In the genomic region with DNA sequence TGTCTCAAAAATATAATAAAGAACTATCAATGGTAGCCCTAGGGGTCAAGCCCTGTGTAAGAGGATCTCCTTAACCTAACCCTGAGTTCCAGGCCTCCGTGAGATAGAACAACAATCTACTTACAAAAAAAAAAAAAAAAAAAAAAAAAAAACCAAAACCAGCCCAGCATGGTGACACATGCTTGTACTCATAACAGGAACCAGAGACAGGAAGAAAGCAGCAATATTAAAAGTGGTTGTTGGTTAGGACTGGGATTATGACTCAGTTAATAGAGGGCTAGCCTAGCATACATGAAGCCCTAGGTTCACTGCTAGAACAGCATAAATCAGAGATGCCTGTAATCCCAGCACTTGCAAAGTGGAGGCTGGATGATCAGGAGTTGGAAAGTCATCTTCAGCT, we compare ENCODE assay signal across 24 mouse cellular contexts.
"Had no signal": no experiment of that assay in that cellular context is flagged by ENCODE, and none has a peak within 500 bp of the region (broad histone marks: within the 10 kb centered on the region; RNA-seq: fewer than 3 reads in every experiment).

No protein-coding gene starts in this region.

- H3K9me3 ChIP-seq: heart, embryonic 13.5 days; heart, embryonic 15.5 days; hindbrain, embryonic 10.5 days; hindbrain, embryonic 12.5 days; kidney, embryonic 15.5 days; limb, embryonic 13.5 days; limb, embryonic 15.5 days; liver, embryonic 13.5 days; liver, embryonic 15.5 days had no signal

- H3K4me1 ChIP-seq: heart, embryonic 13.5 days; heart, embryonic 15.5 days; hindbrain, embryonic 10.5 days; hindbrain, embryonic 12.5 days; kidney, embryonic 15.5 days; limb, embryonic 13.5 days; limb, embryonic 15.5 days; liver, embryonic 13.5 days; liver, embryonic 15.5 days had no signal

- H3K27me3 ChIP-seq: heart, embryonic 13.5 days; heart, embryonic 15.5 days; hindbrain, embryonic 12.5 days; kidney, embryonic 15.5 days; limb, embryonic 13.5 days; limb, embryonic 15.5 days; liver, embryonic 13.5 days; liver, embryonic 15.5 days had no signal

- H3K9ac ChIP-seq: heart, embryonic 13.5 days; heart, embryonic 15.5 days; hindbrain, embryonic 12.5 days; hindbrain, embryonic 14.5 days; kidney, embryonic 15.5 days; limb, embryonic 13.5 days; limb, embryonic 15.5 days; liver, embryonic 13.5 days; liver, embryonic 15.5 days had no signal

- H3K4me3 ChIP-seq: gastrocnemius, adult 2 months; heart, embryonic 13.5 days; heart, embryonic 15.5 days; hindbrain, embryonic 10.5 days; hindbrain, embryonic 12.5 days; kidney, embryonic 15.5 days; limb, embryonic 13.5 days; limb, embryonic 15.5 days; liver, embryonic 13.5 days; liver, embryonic 15.5 days had no signal

- H3K27ac ChIP-seq: gastrocnemius, adult 2 months; heart, embryonic 13.5 days; heart, embryonic 15.5 days; hindbrain, embryonic 10.5 days; hindbrain, embryonic 12.5 days; hindbrain, embryonic 14.5 days; kidney, embryonic 15.5 days; kidney, postnatal 0 days; limb, embryonic 13.5 days; limb, embryonic 15.5 days; liver, embryonic 13.5 days; liver, embryonic 15.5 days had no signal

- DNase-seq: gastrocnemius, adult 2 months; gastrocnemius, postnatal 10 days; gastrocnemius, postnatal 25 days; heart, adult 18-20 months; heart, postnatal 4 days; kidney, adult 11 months; kidney, adult 2 months; kidney, adult 9 months; kidney, postnatal 14 days; kidney, postnatal 36 days; layer of hippocampus, adult 9-11 months; layer of hippocampus, postnatal 36 days; left cerebral cortex, postnatal 4 days; liver, embryonic 13.5 days had no signal
